Mouse (Mus musculus) neural tube, embryonic 10.5 days (tissue): ENCODE data around the gene Gm20909.
"Not testable (repeated sequence)": the region's sequence is repeated elsewhere in the genome, so short reads cannot be mapped to it uniquely, and the experiment has no call there.

ENCODE experiments used
- DNase-seq: peaks from one replicate; pipeline ENCODE4 v3.0.0-alpha.2; 2017; ENCODE audit warnings: low spot score; ENCODE audit errors: extremely low spot score

Gm20909 gene

GRCm38 (mm10) chrY:21164270-21164669 lies at the start of gene Gm20909:
Gm20909 (plus strand) TSS chrY:21164570.
- not testable (repeated sequence) for DNase-seq
